Mouse (Mus musculus): ENCODE data around the gene Ptk6. TPM values are rescaled to one million over a fixed set of nuclear protein-coding genes. Genes with fewer than 3 reads are reported as not detected.
A peak's percentile ranks its signal among the peaks of the same experiment; 100 is the strongest.

Gene Ptk6
- polyA plus RNA-seq, 1 experiment = 0.20 TPM

GRCm38 (mm10) chr2:181240806-181241440 lies 38.3 kb upstream of the Ptk6 start:
- H3K36me3 ChIP-seq (ENCODE audit: control insufficient read depth, insufficient read depth, low read length) = no peaks in the 10 kb centered on the region
- no peaks in the 10 kb centered on the region for H3K4me1 ChIP-seq (ENCODE audit: control insufficient read depth, insufficient read depth, low read length)
- H3K27me3 ChIP-seq (ENCODE audit: control insufficient read depth, insufficient read depth, low read length) = no peaks in the 10 kb centered on the region
- TF ChIP-seq POLR2A (IDR thresholded peaks at IDR 0.05; ENCODE audit: control insufficient read depth, low read depth, low read length) (no peak), CTCF (IDR thresholded peaks at IDR 0.05; ENCODE audit: control insufficient read depth, insufficient read depth, insufficient replicate concordance, low read depth, low read length) (no peak)
- H3K4me3 ChIP-seq (ENCODE audit: control insufficient read depth, low read depth, low read length) = no peak overlapping the region
- no peak overlapping the region for H3K27ac ChIP-seq (ENCODE audit: control insufficient read depth, insufficient read depth, low read depth, low read length)

- Histone ChIP-seq H3K4me3 (ENCODE audit: control insufficient read depth, low read depth, low read length) (no peak overlapping the region), H3K27me3 (ENCODE audit: control insufficient read depth, insufficient read depth, low read length) (no peaks in the 10 kb centered on the region), H3K27ac (ENCODE audit: control insufficient read depth, insufficient read depth, low read depth, low read length) (no peak overlapping the region), H3K36me3 (ENCODE audit: control insufficient read depth, insufficient read depth, low read length) (no peaks in the 10 kb centered on the region), H3K4me1 (ENCODE audit: control insufficient read depth, insufficient read depth, low read length) (no peaks in the 10 kb centered on the region)
- no peak for TF ChIP-seq CTCF (IDR thresholded peaks at IDR 0.05; ENCODE audit: control insufficient read depth, insufficient read depth, insufficient replicate concordance, low read depth, low read length)
- no peak for TF ChIP-seq POLR2A (IDR thresholded peaks at IDR 0.05; ENCODE audit: control insufficient read depth, low read depth, low read length)
Observed at GRCm38 (mm10) chr2:181239261-181239660, 36.7 kb upstream of the Ptk6 start.

GRCm38 (mm10) chr2:181238861-181239260 lies 36.3 kb upstream of the Ptk6 start:
- no peak overlapping the region for H3K27ac ChIP-seq (ENCODE audit: control insufficient read depth, insufficient read depth, low read depth, low read length)
- TF ChIP-seq POLR2A (IDR thresholded peaks at IDR 0.05; ENCODE audit: control insufficient read depth, low read depth, low read length) (no peak), CTCF (IDR thresholded peaks at IDR 0.05; ENCODE audit: control insufficient read depth, insufficient read depth, insufficient replicate concordance, low read depth, low read length) (no peak)
- H3K27me3 ChIP-seq (ENCODE audit: control insufficient read depth, insufficient read depth, low read length) = no peaks in the 10 kb centered on the region
- H3K4me3 ChIP-seq (ENCODE audit: control insufficient read depth, low read depth, low read length) = no peak overlapping the region
- no peaks in the 10 kb centered on the region for H3K36me3 ChIP-seq (ENCODE audit: control insufficient read depth, insufficient read depth, low read length)
- no peaks in the 10 kb centered on the region for H3K4me1 ChIP-seq (ENCODE audit: control insufficient read depth, insufficient read depth, low read length)

GRCm38 (mm10) chr2:181238091-181238610 lies 35.6 kb upstream of the Ptk6 start:
- no peak overlapping the region for H3K27ac ChIP-seq (ENCODE audit: control insufficient read depth, insufficient read depth, low read depth, low read length)
- no peaks in the 10 kb centered on the region for H3K36me3 ChIP-seq (ENCODE audit: control insufficient read depth, insufficient read depth, low read length)
- H3K27me3 ChIP-seq (ENCODE audit: control insufficient read depth, insufficient read depth, low read length) = no peaks in the 10 kb centered on the region
- no peak overlapping the region for H3K4me3 ChIP-seq (ENCODE audit: control insufficient read depth, low read depth, low read length)
- no peak for TF ChIP-seq POLR2A (IDR thresholded peaks at IDR 0.05; ENCODE audit: control insufficient read depth, low read depth, low read length)
- no peak for TF ChIP-seq CTCF (IDR thresholded peaks at IDR 0.05; ENCODE audit: control insufficient read depth, insufficient read depth, insufficient replicate concordance, low read depth, low read length)
- H3K4me1 ChIP-seq (ENCODE audit: control insufficient read depth, insufficient read depth, low read length) = no peaks in the 10 kb centered on the region

GRCm38 (mm10) chr2:181237251-181238014 lies 34.8 kb upstream of the Ptk6 start:
- Histone ChIP-seq H3K27me3 (ENCODE audit: control insufficient read depth, insufficient read depth, low read length) (no peaks in the 10 kb centered on the region), H3K27ac (ENCODE audit: control insufficient read depth, insufficient read depth, low read depth, low read length) (no peak overlapping the region), H3K4me1 (ENCODE audit: control insufficient read depth, insufficient read depth, low read length) (no peaks in the 10 kb centered on the region), H3K4me3 (ENCODE audit: control insufficient read depth, low read depth, low read length) (no peak overlapping the region), H3K36me3 (ENCODE audit: control insufficient read depth, insufficient read depth, low read length) (no peaks in the 10 kb centered on the region)
- 0 out of 2 replicates have a peak, but pooled peaks have one; percentile 9 for TF ChIP-seq CTCF (IDR thresholded peaks at IDR 0.05; ENCODE audit: control insufficient read depth, insufficient read depth, insufficient replicate concordance, low read depth, low read length)
- no peak for TF ChIP-seq POLR2A (IDR thresholded peaks at IDR 0.05; ENCODE audit: control insufficient read depth, low read depth, low read length)

GRCm38 (mm10) chr2:181235681-181236566 lies 33.3 kb upstream of the Ptk6 start:
- Histone ChIP-seq H3K4me3 (ENCODE audit: control insufficient read depth, low read depth, low read length) (no peak overlapping the region), H3K27ac (ENCODE audit: control insufficient read depth, insufficient read depth, low read depth, low read length) (no peak overlapping the region), H3K27me3 (ENCODE audit: control insufficient read depth, insufficient read depth, low read length) (no peaks in the 10 kb centered on the region), H3K4me1 (ENCODE audit: control insufficient read depth, insufficient read depth, low read length) (peaks cover 1% of the 10 kb centered on the region; the same call in 1 of the 2 replicates), H3K36me3 (ENCODE audit: control insufficient read depth, insufficient read depth, low read length) (no peaks in the 10 kb centered on the region)
- TF ChIP-seq POLR2A (IDR thresholded peaks at IDR 0.05; ENCODE audit: control insufficient read depth, low read depth, low read length) = no peak
- TF ChIP-seq CTCF (IDR thresholded peaks at IDR 0.05; ENCODE audit: control insufficient read depth, insufficient read depth, insufficient replicate concordance, low read depth, low read length) = no peak

Measured in testis, adult 2 months (tissue).